Mouse (Mus musculus) stomach, embryonic 15.5 days (tissue): ENCODE data around the gene Rasgrf2. TPM values are rescaled to one million over a fixed set of nuclear protein-coding genes. Genes with fewer than 3 reads are reported as not detected.

Source experiments
- ATAC-seq: fragments of 200-750 bp; cut with Nextera tagmentation; 2 replicates; pipeline ENCODE4 v1.8.0; 2017; ENCODE audit warnings: low read depth, moderate number of reproducible peaks, moderate TSS enrichment; ENCODE audit not compliant: insufficient read depth, low FRiP score
- H3K27ac ChIP-seq: fragments of 300-500 bp; sonication (generic); 2 replicates; pipeline ENCODE4 v1.5.1; 2015; ENCODE audit warnings: mild to moderate bottlenecking, inconsistent platforms
- H3K27me3 ChIP-seq: fragments of 300-500 bp; sonication (generic); replicated peaks from 2 replicates; pipeline ENCODE4 v1.6.1; 2015; ENCODE audit warnings: inconsistent platforms
- H3K36me3 ChIP-seq: fragments of 300-500 bp; sonication (generic); 2 replicates; pipeline ENCODE4 v1.6.1; 2015; ENCODE audit warnings: inconsistent platforms
- H3K4me1 ChIP-seq: fragments of 300-500 bp; sonication (generic); 2 replicates; pipeline ENCODE4 v1.6.1; 2015; ENCODE audit warnings: inconsistent platforms
- H3K4me2 ChIP-seq: fragments of 300-500 bp; sonication (generic); 2 replicates; pipeline ENCODE4 v1.6.1; 2015; ENCODE audit warnings: mild to moderate bottlenecking, inconsistent platforms
- H3K4me3 ChIP-seq: fragments of 300-500 bp; sonication (generic); replicated peaks from 2 replicates; pipeline ENCODE4 v1.5.1; 2015; ENCODE audit warnings: inconsistent platforms
- H3K9ac ChIP-seq: fragments of 300-500 bp; sonication (generic); 2 replicates; pipeline ENCODE4 v1.6.1; 2015; ENCODE audit warnings: inconsistent platforms
- H3K9me3 ChIP-seq: fragments of 300-500 bp; sonication (generic); 2 replicates; pipeline ENCODE4 v1.6.1; 2016; ENCODE audit warnings: inconsistent platforms
- WGBS: fragments of 180-500 bp; shearing (Covaris S2); methylation state at CpG from one replicate; pipeline ENCODE4 v1.1.7; 2015; 5-methylcytosine and 5-hydroxymethylcytosine counted together
- polyA plus RNA-seq: library from polyadenylated mRNA; unstranded; fragments of >200 nt; fragmentation: Nextera tagmentation; extraction: Ambion mirVana; gene quantifications from 2 replicates; pipeline ENCODE4 v1.2.1, GENCODE M21; 2015

The Rasgrf2 gene
- polyA plus RNA-seq, 1 experiment from 2014 or later: 0.71 TPM

DNA sequence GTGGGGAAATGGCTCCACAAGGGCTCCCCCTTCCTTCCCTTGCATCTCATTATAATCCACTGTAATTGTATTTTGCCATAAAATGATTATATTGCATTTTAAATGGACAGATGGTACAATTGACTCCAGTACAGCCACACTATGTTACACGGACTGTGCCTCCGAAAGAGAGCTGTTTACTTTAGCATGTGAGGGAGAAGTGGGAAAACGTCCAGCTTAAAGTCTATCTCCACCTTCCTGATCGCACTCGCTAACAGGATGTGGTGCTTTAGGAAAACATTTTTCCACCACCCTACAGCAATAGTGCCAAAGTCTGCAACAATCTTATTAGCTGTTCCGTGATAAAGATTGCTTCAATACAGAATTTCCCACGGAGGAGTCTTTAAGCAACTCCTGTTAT lies 27.2 kb downstream of the Rasgrf2 start:
- 23% methylated on average over 7 of the region's 7 CpGs for WGBS

DNA sequence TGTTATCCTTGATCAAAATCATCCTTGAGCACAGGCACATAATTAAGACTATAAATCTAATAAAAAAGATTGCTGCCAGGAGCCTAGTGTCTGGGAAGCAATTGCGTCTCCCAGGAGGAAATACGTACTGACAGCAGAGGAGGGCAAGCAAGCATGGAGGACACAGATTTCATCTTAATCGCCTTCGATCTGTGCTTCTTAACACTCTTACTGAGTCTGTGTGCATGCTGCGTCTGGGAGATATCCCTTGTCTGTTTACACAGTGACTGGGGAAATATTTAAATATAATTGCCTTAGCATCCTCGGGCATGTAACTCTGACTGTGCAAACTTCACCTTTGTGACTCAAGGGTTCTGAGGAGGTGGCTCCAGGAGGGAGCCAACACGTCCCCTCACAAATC lies 33.0 kb downstream of the Rasgrf2 start:
- Histone ChIP-seq H3K27ac (no peak overlapping the region), H3K9me3 (no peaks in the 10 kb centered on the region), H3K4me3 (no peak overlapping the region), H3K4me2 (no peak overlapping the region), H3K9ac (no peak overlapping the region), H3K27me3 (no peaks in the 10 kb centered on the region), H3K4me1 (no peaks in the 10 kb centered on the region), H3K36me3 (no peaks in the 10 kb centered on the region)
- 46% methylated on average over 7 of the region's 7 CpGs for WGBS
- no peak for ATAC-seq

More for the DNA sequence above, 27.2 kb downstream of the Rasgrf2 start:
- Histone ChIP-seq H3K4me1 (no peaks in the 10 kb centered on the region), H3K27me3 (no peaks in the 10 kb centered on the region), H3K9me3 (no peaks in the 10 kb centered on the region), H3K27ac (no peak overlapping the region), H3K4me3 (no peak overlapping the region), H3K36me3 (no peaks in the 10 kb centered on the region), H3K4me2 (no peak overlapping the region), H3K9ac (no peak overlapping the region)
- ATAC-seq: no peak

DNA sequence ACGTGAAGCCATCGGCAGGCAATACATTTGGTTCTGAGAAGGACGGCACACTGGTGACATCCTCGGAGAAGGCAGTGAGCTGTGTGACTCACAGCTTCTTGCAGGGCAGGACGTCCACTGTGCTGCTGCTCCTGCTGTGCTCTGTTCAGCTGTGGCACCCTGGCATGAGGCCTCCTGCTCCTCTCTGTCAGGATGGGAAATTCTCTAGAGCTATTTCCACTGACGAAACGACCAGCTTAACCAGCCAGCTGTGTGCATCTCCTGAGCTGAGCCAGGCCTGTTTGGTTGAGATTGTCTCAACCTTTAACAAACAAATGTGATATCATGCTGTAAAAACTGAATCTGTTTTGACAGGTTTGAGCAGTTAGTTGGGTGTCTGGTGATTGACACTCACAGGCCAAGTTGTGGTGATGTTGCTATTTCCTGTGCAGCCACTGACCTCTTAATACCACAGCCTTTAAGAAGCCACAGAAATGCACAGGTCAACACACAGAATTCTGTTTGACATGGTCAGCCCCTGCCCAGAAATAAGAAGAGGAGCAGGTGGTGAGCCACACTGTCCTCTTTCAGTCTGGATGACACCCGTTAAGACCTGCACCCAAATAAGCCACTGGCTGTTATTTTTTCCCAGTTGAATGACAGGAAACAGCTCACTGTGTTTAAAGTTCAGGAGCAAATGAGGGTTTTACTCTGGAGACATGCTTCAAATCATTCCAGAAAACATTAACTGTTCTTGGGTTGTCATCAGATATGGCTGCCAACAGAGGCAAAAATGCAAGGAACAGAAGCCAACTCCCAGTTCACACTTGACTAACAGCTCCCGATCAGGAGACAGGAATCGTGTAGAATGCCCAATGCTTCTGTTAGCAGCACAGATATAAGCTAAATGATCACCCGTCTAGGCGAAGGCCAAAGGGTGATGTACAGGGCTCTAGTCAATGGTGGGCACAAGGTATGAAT lies 36.0 kb downstream of the Rasgrf2 start:
- Histone ChIP-seq H3K27me3 (no peaks in the 10 kb centered on the region), H3K4me3 (no peak overlapping the region), H3K4me2 (no peak overlapping the region), H3K36me3 (no peaks in the 10 kb centered on the region), H3K4me1 (no peaks in the 10 kb centered on the region), H3K9me3 (no peaks in the 10 kb centered on the region), H3K9ac (no peak overlapping the region), H3K27ac (no peak overlapping the region)
- 66% methylated on average over 12 of the region's 12 CpGs for WGBS
- no peak for ATAC-seq

DNA sequence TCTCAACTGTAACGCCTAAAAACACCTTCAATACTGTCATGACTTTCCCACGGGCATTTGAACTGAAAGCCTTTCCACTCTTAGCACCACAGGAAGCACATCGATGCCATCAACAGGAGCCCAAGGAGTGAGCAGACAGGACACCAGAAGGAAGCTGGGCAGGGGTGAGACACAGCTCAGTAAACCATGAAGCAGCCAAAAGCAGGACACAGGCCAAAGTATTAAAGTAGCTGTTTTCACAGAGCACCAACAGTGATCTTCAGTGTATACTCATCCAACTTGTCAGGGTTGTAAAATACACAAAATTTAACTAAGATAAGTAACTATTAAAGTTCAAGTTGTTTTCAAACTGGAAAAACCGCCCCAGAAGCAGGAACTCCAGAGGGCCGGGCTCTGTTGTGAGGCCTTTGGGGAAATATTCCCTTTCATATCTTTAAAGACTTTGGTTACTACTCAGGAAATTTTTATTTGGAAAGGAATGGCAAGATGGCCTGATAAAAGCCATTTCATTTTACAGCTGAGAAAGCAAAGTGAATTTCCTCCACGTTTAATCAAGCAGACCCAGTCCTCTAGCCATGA lies 37.7 kb downstream of the Rasgrf2 start:
- no peak overlapping the region for H3K27ac ChIP-seq
- no peaks in the 10 kb centered on the region for H3K27me3 ChIP-seq
- WGBS: 74% methylated on average over 6 of the region's 6 CpGs
- no peak overlapping the region for H3K9ac ChIP-seq
- H3K4me3 ChIP-seq: no peak overlapping the region
- ATAC-seq: no peak
- no peak overlapping the region for H3K4me2 ChIP-seq
- no peaks in the 10 kb centered on the region for H3K36me3 ChIP-seq
- no peaks in the 10 kb centered on the region for H3K9me3 ChIP-seq
- H3K4me1 ChIP-seq: no peaks in the 10 kb centered on the region

DNA sequence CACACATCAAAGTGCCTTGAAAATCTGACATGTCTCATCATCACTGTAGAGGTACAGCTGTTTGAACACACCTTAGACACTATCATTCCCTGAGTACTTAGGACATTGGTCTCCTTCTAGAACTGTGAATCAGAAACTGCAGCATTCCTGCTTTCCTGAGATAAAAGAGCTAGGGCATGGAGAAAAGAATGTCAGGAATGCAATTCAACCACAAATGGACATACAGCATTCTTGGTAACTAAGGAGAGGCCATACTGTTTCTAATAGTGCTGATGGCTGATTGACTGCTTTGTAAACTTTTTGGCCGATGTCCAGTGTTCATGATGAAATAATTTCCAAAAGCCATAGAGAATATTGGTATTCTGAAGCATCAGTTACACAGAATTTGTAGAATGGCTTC lies 58.3 kb downstream of the Rasgrf2 start:
- H3K36me3 ChIP-seq: no peaks in the 10 kb centered on the region
- no peak for ATAC-seq

DNA sequence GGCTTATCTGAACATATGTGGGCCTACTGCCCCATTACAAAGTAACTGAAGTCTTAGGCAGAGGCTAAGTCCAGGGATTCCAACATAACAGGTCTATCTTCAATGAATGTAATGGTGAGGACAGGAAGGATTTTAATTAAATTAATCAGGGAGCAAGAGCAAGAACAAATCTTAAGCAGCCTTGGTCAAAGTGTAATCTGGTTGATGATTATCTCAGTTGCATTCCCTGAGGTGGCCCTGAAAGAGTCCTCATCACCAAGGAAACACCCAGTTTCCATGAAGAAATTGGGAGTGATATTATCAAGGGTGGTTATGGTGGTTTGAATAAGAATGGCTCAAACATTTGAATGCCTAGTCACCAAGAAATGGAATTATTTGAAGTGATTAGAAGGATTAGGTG lies 62.8 kb downstream of the Rasgrf2 start:
- Histone ChIP-seq H3K9ac (no peak overlapping the region), H3K27ac (no peak overlapping the region), H3K4me3 (no peak overlapping the region), H3K36me3 (no peaks in the 10 kb centered on the region), H3K27me3 (no peaks in the 10 kb centered on the region), H3K9me3 (no peaks in the 10 kb centered on the region), H3K4me1 (no peaks in the 10 kb centered on the region), H3K4me2 (no peak overlapping the region)
- ATAC-seq: no peak

More for the DNA sequence above, 58.3 kb downstream of the Rasgrf2 start:
- Histone ChIP-seq H3K27me3 (no peaks in the 10 kb centered on the region), H3K4me3 (no peak overlapping the region), H3K27ac (no peak overlapping the region), H3K4me2 (no peak overlapping the region), H3K4me1 (no peaks in the 10 kb centered on the region), H3K9ac (no peak overlapping the region), H3K9me3 (no peaks in the 10 kb centered on the region)
- WGBS: 42% methylated on average over 1 of the region's 1 CpGs

DNA sequence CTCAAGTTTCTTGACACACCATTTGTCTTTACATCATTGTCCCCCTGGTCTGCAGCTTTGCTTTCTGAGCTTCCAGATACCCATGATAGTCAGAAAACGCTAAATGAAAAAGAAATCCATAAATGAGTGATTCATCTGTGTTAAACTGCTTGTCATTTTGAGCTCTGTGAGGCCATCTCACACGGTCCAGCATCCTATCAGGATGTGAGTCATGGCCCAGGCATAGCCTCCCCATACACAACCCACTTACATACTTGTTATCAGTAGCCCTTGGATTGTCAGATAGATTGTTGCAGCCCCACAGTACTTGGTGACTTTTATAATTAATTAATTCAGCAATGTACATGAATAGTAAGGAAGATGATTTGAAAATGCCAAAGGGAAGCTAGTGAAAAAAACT lies 63.6 kb downstream of the Rasgrf2 start:
- no peak for ATAC-seq
- H3K4me1 ChIP-seq: no peaks in the 10 kb centered on the region
- H3K4me2 ChIP-seq: no peak overlapping the region
- H3K9me3 ChIP-seq: no peaks in the 10 kb centered on the region
- H3K4me3 ChIP-seq: no peak overlapping the region
- H3K27ac ChIP-seq: no peak overlapping the region
- no peak overlapping the region for H3K9ac ChIP-seq
- no peaks in the 10 kb centered on the region for H3K36me3 ChIP-seq
- 76% methylated on average over 2 of the region's 2 CpGs for WGBS
- H3K27me3 ChIP-seq: no peaks in the 10 kb centered on the region

DNA sequence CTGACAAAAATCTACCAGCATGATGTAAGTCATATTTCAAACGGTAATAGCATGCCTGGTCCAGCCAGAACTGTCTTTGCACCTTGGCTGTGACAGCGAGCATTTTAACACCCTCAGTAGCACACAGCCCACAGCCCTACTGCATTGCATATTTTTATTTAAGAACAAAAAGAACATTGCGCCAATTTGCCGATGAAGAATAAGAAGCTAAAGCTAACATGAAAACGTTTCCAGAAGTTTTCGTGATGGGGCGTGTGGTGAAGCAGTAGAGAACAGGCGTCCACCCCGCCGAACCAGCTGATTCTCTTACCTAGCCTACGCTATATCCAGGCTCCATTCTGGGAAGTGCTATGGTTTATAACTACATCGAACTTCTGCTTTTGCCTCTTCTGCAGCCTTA lies 77.7 kb downstream of the Rasgrf2 start:
- no peak overlapping the region for H3K9ac ChIP-seq
- H3K4me3 ChIP-seq: no peak overlapping the region
- no peaks in the 10 kb centered on the region for H3K36me3 ChIP-seq
- ATAC-seq: no peak
- no peaks in the 10 kb centered on the region for H3K27me3 ChIP-seq
- no peaks in the 10 kb centered on the region for H3K4me1 ChIP-seq
- no peak overlapping the region for H3K27ac ChIP-seq
- WGBS: 92% methylated on average over 12 of the region's 12 CpGs
- no peaks in the 10 kb centered on the region for H3K9me3 ChIP-seq
- H3K4me2 ChIP-seq: no peak overlapping the region

DNA sequence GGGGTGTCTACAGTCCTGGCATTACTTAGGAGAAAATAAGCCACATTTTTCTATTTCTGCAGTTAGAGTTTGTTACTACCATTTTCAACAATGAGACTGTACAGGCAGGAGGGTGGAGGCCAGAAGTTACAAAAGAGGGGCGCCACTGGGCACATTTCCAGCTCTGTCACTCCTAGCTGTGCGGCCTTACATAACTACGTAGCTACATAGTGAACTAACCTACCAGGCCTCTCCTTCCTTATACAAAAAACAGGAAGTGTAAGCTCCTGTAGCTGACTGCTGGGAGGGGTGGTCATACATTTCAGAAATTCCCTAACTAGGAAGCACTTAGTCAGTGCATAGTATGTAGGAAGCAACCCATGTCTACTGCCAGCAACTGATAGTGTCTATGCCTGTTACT lies 78.5 kb downstream of the Rasgrf2 start:
- ATAC-seq: no peak

DNA sequence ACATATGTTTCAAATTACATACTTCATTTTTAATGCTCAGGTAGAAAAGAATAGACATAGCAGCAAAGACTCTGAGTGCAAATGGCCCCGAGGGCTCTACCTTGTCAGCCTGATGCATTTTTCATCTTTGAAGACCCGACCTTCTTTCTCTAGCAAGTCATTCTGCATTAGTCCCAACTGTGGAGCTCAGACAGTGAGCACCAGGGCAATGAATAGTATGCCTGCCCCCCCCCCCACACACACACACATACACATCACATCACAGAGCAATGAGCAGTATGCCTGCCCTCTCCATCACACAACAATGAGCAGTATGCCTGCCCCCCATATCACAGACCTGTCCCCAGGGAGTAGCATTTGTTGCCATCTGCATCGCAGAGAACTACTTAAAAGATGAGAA lies 80.2 kb downstream of the Rasgrf2 start:
- 67% methylated on average over 3 of the region's 3 CpGs for WGBS
- no peaks in the 10 kb centered on the region for H3K9me3 ChIP-seq
- no peak overlapping the region for H3K4me3 ChIP-seq
- H3K27me3 ChIP-seq: no peaks in the 10 kb centered on the region
- H3K9ac ChIP-seq: no peak overlapping the region
- no peaks in the 10 kb centered on the region for H3K36me3 ChIP-seq
- no peak overlapping the region for H3K27ac ChIP-seq
- H3K4me1 ChIP-seq: no peaks in the 10 kb centered on the region
- no peak overlapping the region for H3K4me2 ChIP-seq
- no peak for ATAC-seq

More for the DNA sequence above, 78.5 kb downstream of the Rasgrf2 start:
- 73% methylated on average over 3 of the region's 3 CpGs for WGBS
- Histone ChIP-seq H3K4me3 (no peak overlapping the region), H3K4me2 (no peak overlapping the region), H3K9me3 (no peaks in the 10 kb centered on the region), H3K27me3 (no peaks in the 10 kb centered on the region), H3K36me3 (no peaks in the 10 kb centered on the region), H3K4me1 (no peaks in the 10 kb centered on the region), H3K27ac (no peak overlapping the region), H3K9ac (no peak overlapping the region)

DNA sequence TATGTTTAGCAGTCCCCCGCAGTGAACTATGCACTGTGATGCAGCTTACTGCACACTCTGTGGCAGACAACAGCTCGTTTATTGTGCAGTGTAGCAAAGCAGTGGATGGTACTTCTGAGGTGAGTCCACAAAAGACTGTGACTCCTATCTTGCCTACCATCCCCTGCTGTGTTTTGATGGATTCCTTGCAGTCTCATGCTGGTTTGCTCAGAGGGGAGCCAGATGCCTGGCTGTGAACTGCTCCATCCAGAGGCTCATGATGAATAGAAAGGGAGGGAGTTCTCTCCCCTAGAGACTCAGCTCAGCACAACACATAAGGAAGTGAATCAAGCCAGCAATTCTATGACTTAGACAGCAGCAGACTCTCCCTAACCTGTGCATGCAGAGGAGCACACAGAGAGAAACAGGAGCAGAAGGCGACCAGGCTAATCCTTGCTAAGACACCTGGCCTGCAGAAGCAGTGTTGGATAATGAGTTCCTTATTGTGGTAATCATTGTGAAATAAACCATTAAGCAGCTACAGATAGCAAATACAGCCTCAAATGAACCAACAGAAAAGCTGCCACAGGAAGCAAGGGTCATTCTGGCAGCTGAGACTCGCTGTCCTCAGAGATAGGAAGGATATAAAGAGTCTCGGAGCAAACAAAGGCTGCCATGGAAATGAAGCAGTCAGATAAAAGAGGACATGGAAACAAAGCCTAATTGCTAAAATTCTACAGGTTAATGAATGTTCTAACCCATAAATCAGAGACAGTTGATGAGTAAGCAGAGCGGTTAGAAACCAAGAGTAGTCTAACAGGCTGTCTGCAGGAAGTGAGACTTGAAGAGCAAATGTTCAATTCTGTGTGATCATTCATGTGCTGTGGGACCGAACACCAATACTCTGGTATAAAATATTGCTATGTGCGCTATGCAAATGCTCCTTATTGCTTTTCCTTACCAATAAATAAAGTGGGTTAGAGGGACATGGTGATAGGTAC lies 89.6 kb downstream of the Rasgrf2 start:
- Histone ChIP-seq H3K4me2 (no peak overlapping the region), H3K9me3 (no peaks in the 10 kb centered on the region), H3K9ac (no peak overlapping the region), H3K27me3 (no peaks in the 10 kb centered on the region), H3K4me1 (no peaks in the 10 kb centered on the region), H3K27ac (no peak overlapping the region; the same call in 1 of the 2 replicates), H3K4me3 (no peak overlapping the region), H3K36me3 (no peaks in the 10 kb centered on the region)
- WGBS: 48% methylated on average over 8 of the region's 8 CpGs
- peak; percentile 50; the same call in 1 of the 2 replicates for ATAC-seq
